Mouse (Mus musculus) MEL (cell line): ENCODE results near the gene Hlcs.

ENCODE experiments used
- CHD2 ChIP-seq: IDR thresholded peaks from 2 replicates; pipeline ENCODE4 v1.6.1; 2011; ENCODE audit warnings: low read length, improper control_type of control experiment
- CTCF ChIP-seq, 3 experiments: IDR thresholded peaks in 2 of 3; conservative IDR thresholded peaks in 1 of 3; 2 replicates each; pipeline ENCODE4 v1.5.1; 2011 to 2012; ENCODE audit warnings: low read length in 3 of 3, low read depth in 2 of 3, mild to moderate bottlenecking in 2 of 3, improper control_type of control experiment in 1 of 3, inconsistent platforms in 1 of 3, mixed read lengths in 1 of 3, moderate library complexity in 1 of 3; ENCODE audit not compliant: control insufficient read depth in 1 of 3, insufficient read depth in 1 of 3, poor library complexity in 1 of 3, severe bottlenecking in 1 of 3
- EP300 ChIP-seq, 2 experiments: IDR thresholded peaks; 2 replicates each; pipeline ENCODE4 v1.6.1; 2011; ENCODE audit warnings: improper control_type of control experiment in 2 of 2, low read length in 2 of 2, low read depth in 1 of 2, mild to moderate bottlenecking in 1 of 2
- ZKSCAN1 ChIP-seq: IDR thresholded peaks from 2 replicates; pipeline ENCODE4 v1.6.1; 2012; ENCODE audit warnings: low read depth, mild to moderate bottlenecking, inconsistent platforms, low read length, improper control_type of control experiment, moderate library complexity

GRCm38 (mm10) chr16:94303203-94303535 is 10.2 kb downstream of the Hlcs start:
- no peak for TF ChIP-seq CTCF (IDR thresholded peaks at IDR 0.05 in 2 of 3, conservative IDR thresholded peaks at IDR 0.05 in 1 of 3; ENCODE audit: control insufficient read depth in 1 of 3, insufficient read depth in 1 of 3, low read depth in 2 of 3, low read length in 3 of 3, poor library complexity in 1 of 3, severe bottlenecking in 1 of 3)
- TF ChIP-seq CHD2, result no peak
- no peak for TF ChIP-seq EP300 (IDR thresholded peaks at IDR 0.05; ENCODE audit: low read depth in 1 of 2, low read length in 2 of 2)
- no peak for TF ChIP-seq ZKSCAN1
